Mouse (Mus musculus) cerebellum, postnatal 36 days (tissue): ENCODE measurements around the gene Gsg1l.

ENCODE experiments used
- DNase-seq, 2 experiments: peaks; one replicate each; pipeline ENCODE4 v3.0.0; 2021 to 2022; ENCODE audit warnings: mixed read lengths in 2 of 2

Gene Gsg1l

DNA sequence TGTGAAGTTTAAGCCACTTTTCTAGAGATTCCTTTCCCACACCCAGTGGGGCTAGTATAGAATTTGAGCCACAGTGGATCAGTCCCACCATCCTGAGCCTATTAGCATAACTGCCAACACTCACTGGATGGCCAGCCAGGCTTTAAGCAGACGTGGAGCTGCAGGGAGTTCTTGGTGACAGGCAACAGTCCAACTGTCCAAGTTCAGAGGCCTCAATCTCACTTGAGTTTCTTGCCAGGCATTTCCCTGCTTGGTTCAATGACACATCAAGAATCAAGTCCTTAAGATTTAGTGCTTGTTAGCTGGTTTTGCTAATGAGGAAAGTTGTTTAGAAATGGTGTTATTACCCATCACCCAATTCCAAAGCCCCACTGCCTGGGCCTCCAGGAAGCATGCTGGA, 236.6 kb downstream of the Gsg1l start:
- DNase-seq: peak in 1 of 2 experiments; percentile 19

DNA sequence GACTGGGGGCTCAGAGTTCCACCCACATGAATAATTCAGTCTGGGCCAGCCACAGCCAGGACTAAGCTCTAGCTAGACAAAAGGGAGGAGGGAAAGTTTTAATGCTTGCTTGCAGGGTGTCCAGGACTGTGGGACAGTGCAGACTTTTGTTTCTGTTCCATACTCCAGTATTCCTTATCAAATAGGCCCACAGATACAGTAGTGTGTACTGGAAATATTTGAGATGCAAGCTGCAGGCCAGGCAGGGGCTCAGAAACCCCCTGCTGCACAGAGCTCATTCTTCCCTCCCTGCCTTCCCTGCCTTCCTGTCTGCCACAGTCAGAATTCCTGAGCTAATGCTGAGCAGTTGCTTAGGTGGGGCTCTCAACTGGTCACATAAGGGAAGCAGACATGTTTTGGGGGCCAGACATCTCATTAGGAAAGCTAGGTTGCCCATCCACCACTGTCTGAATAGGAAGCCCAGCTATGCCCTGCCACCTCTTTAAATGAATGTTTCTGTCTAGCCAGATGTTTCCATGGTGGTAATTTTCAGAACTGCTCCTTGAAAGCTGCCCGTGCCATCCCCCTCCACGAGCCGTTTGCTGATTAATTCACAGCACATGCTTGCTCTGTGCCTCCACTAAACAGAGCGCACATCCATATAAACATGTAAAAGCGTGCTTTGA, 244.0 kb downstream of the Gsg1l start:
- DNase-seq: no peak

DNA sequence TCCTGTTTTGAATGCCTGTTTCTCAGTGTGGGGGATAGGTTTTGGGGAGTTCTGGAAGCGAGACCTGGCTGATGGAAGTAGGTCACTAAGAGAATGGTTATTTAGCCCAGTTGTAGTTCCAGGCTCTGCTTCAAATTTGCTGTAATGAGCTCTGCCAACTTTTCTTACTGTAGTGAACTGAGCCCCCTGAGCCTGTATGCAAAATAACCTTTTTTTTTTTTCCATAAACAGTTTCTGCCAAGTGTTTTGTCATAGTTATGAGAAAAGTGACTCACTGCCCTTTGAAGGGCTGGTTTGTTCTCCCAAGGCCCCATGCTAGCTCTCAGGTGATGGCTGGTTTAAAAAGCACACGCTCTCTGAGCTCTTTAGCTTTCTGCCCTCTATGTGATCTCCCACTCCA, 248.7 kb downstream of the Gsg1l start:
- DNase-seq: no peak

GRCm38 (mm10) chr7:125832767-125833166, 249.4 kb downstream of the Gsg1l start:
- no peak for DNase-seq

DNA sequence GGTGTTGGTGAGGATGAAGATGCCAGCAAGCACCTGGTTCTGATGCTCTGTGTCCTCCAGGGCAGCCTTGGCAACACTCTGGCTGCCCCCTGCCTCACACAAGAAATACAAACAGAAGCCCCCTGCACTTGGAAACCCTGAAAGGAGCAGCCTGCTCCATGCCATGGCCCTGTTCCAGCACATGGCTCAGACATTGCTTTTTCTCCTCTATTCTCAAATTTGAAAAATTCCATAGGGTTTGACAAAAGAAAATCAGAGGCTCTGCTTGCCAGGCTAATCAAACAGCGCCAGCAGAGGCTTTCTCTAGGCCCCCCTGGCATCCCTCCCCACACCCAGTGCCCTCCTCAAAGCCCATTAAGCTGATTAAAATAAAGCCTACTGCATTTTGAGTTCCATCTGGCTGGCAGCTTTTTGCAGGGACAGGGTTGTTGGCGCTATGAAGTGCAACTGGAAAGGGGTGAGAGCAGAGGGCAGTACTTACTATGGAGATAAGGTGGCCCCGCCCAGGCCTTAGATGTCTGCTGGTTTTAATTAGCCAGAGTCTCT, 253.0 kb downstream of the Gsg1l start:
- no peak for DNase-seq

GRCm38 (mm10) chr7:125828561-125828960, 253.7 kb downstream of the Gsg1l start:
- DNase-seq: no peak
